Mouse (Mus musculus) lung, embryonic 15.5 days (tissue): ENCODE measurements around the gene Itgb7. TPM values are rescaled to one million over a fixed set of nuclear protein-coding genes. Genes with fewer than 3 reads are reported as not detected.

ENCODE experiments used
- ATAC-seq: fragments of 200-750 bp; cut with Nextera tagmentation; 2 replicates; pipeline ENCODE4 v1.8.0; 2017; ENCODE audit warnings: moderate number of reproducible peaks, borderline replicate concordance; ENCODE audit not compliant: low FRiP score, low TSS enrichment; ENCODE audit errors: extremely low read depth
- H3K27ac ChIP-seq: fragments of 300-500 bp; sonication (generic); 2 replicates; pipeline ENCODE4 v1.5.1; 2015; ENCODE audit warnings: moderate library complexity, mild to moderate bottlenecking, inconsistent platforms
- H3K27me3 ChIP-seq: fragments of 300-500 bp; sonication (generic); 2 replicates; pipeline ENCODE4 v1.6.1; 2015; ENCODE audit warnings: inconsistent platforms
- H3K36me3 ChIP-seq: fragments of 300-500 bp; sonication (generic); 2 replicates; pipeline ENCODE4 v1.6.1; 2015; ENCODE audit warnings: inconsistent platforms
- H3K4me1 ChIP-seq: fragments of 300-500 bp; sonication (generic); 2 replicates; pipeline ENCODE4 v1.6.1; 2015; ENCODE audit warnings: inconsistent platforms
- H3K4me2 ChIP-seq: fragments of 300-500 bp; sonication (generic); 2 replicates; pipeline ENCODE4 v1.6.1; 2015; ENCODE audit warnings: inconsistent platforms, mild to moderate bottlenecking, moderate library complexity
- H3K4me3 ChIP-seq: fragments of 300-500 bp; sonication (generic); 2 replicates; pipeline ENCODE4 v1.5.1; 2015; ENCODE audit warnings: mild to moderate bottlenecking, inconsistent platforms
- H3K9ac ChIP-seq: fragments of 300-500 bp; sonication (generic); 2 replicates; pipeline ENCODE4 v1.6.1; 2015; ENCODE audit warnings: inconsistent platforms
- H3K9me3 ChIP-seq: fragments of 300-500 bp; sonication (generic); 2 replicates; pipeline ENCODE4 v1.6.1; 2016; ENCODE audit warnings: inconsistent platforms
- WGBS: fragments of 180-500 bp; shearing (Covaris S2); methylation state at CpG from one replicate; pipeline ENCODE4 v1.1.7; 2015; 5-methylcytosine and 5-hydroxymethylcytosine counted together
- polyA plus RNA-seq: library from polyadenylated mRNA; unstranded; fragments of >200 nt; fragmentation: Nextera tagmentation; extraction: Ambion mirVana; gene quantifications from 2 replicates; pipeline ENCODE4 v1.2.1, GENCODE M21; 2015

Gene Itgb7
- 2.0 and 3.2 TPM in 2 replicates for polyA plus RNA-seq

- 36% methylated on average over 6 of the region's 6 CpGs for WGBS
- ATAC-seq = peak; percentile 35; the same call in 1 of the 2 replicates
- Histone ChIP-seq H3K27ac (peak within 1 kb of the TSS; percentile 8; the same call in 1 of the 2 replicates), H3K4me1 (peaks cover 28% of the 10 kb centered on the region), H3K9ac (no peak within 1 kb of the TSS), H3K27me3 (no peaks in the 10 kb centered on the region), H3K9me3 (no peaks in the 10 kb centered on the region), H3K4me2 (no peak within 1 kb of the TSS), H3K36me3 (peaks cover 20% of the 10 kb centered on the region), H3K4me3 (no peak within 1 kb of the TSS)
Measured at GRCm38 (mm10) chr15:102231748-102232147, at the start of gene Itgb7. Gene Itgb7, minus strand, starts transcription at chr15:102231944.

- Histone ChIP-seq H3K4me3 (peak overlapping the region; percentile 81), H3K4me2 (peak overlapping the region; percentile 90), H3K4me1 (peaks cover 26% of the 10 kb centered on the region), H3K9ac (peak overlapping the region; percentile 77), H3K27me3 (no peaks in the 10 kb centered on the region), H3K27ac (no peak overlapping the region), H3K36me3 (peaks cover 9% of the 10 kb centered on the region), H3K9me3 (no peaks in the 10 kb centered on the region)
- ATAC-seq = no peak
- 92% methylated on average over 19 of the region's 19 CpGs for WGBS
Measured at GRCm38 (mm10) chr15:102280623-102281022, 48.9 kb upstream of the Itgb7 start.

- WGBS = 16% methylated on average over 13 of the region's 13 CpGs
- Histone ChIP-seq H3K27ac (peak overlapping the region; percentile 92), H3K9me3 (no peaks in the 10 kb centered on the region), H3K4me3 (peak overlapping the region; percentile 81), H3K4me1 (peaks cover 23% of the 10 kb centered on the region), H3K4me2 (peak overlapping the region; percentile 90), H3K9ac (peak overlapping the region; percentile 77), H3K27me3 (no peaks in the 10 kb centered on the region), H3K36me3 (peaks cover 9% of the 10 kb centered on the region)
- peak; percentile 25; the same call in 1 of the 2 replicates for ATAC-seq
Measured at GRCm38 (mm10) chr15:102279783-102280520, 48.2 kb upstream of the Itgb7 start.

GRCm38 (mm10) chr15:102279092-102279782 is 47.5 kb upstream of the Itgb7 start, which contains the start of gene Mfsd5:
Gene Mfsd5, plus strand, starts transcription at chr15:102279454.
- Histone ChIP-seq H3K36me3 (peaks cover 9% of the 10 kb centered on the region), H3K4me2 (peak within 1 kb of the TSS; percentile 90), H3K4me1 (peaks cover 16% of the 10 kb centered on the region), H3K4me3 (peak within 1 kb of the TSS; percentile 81), H3K9me3 (no peaks in the 10 kb centered on the region), H3K27me3 (no peaks in the 10 kb centered on the region), H3K27ac (peak within 1 kb of the TSS; percentile 92), H3K9ac (peak within 1 kb of the TSS; percentile 77)
- WGBS = under 1% methylated on average over 65 of the region's 65 CpGs
- peak; percentile 97 for ATAC-seq

GRCm38 (mm10) chr15:102278726-102279091 is 47.0 kb upstream of the Itgb7 start:
- ATAC-seq = no peak

GRCm38 (mm10) chr15:102273982-102274716 is 42.4 kb upstream of the Itgb7 start:
- H3K4me1 ChIP-seq = peaks cover 19% of the 10 kb centered on the region
- ATAC-seq = no peak
- no peaks in the 10 kb centered on the region for H3K36me3 ChIP-seq
- 71% methylated on average over 6 of the region's 6 CpGs for WGBS
- H3K27me3 ChIP-seq = no peaks in the 10 kb centered on the region
- no peak overlapping the region for H3K4me2 ChIP-seq
- H3K9ac ChIP-seq = no peak overlapping the region
- no peak overlapping the region for H3K27ac ChIP-seq
- H3K9me3 ChIP-seq = no peaks in the 10 kb centered on the region
- H3K4me3 ChIP-seq = no peak overlapping the region

More at GRCm38 (mm10) chr15:102278726-102279091, 47.0 kb upstream of the Itgb7 start:
- Histone ChIP-seq H3K4me2 (peak overlapping the region; percentile 90), H3K4me1 (peaks cover 16% of the 10 kb centered on the region), H3K9ac (peak overlapping the region; percentile 58), H3K4me3 (peak overlapping the region; percentile 81), H3K36me3 (peaks cover 9% of the 10 kb centered on the region), H3K27ac (peak overlapping the region; percentile 92), H3K9me3 (no peaks in the 10 kb centered on the region), H3K27me3 (no peaks in the 10 kb centered on the region)
- WGBS = 28% methylated on average over 7 of the region's 7 CpGs

- no peaks in the 10 kb centered on the region for H3K36me3 ChIP-seq
- H3K4me3 ChIP-seq = no peak overlapping the region
- peak overlapping the region; percentile 52 for H3K4me2 ChIP-seq
- no peaks in the 10 kb centered on the region for H3K27me3 ChIP-seq
- no peak for ATAC-seq
- WGBS = 33% methylated on average over 3 of the region's 3 CpGs
- peak overlapping the region; percentile 20; the same call in 1 of the 2 replicates for H3K27ac ChIP-seq
- H3K9me3 ChIP-seq = no peaks in the 10 kb centered on the region
- H3K4me1 ChIP-seq = peaks cover 14% of the 10 kb centered on the region
- no peak overlapping the region for H3K9ac ChIP-seq
Measured at GRCm38 (mm10) chr15:102271441-102271840, 39.7 kb upstream of the Itgb7 start.

- H3K9me3 ChIP-seq = no peaks in the 10 kb centered on the region
- ATAC-seq = peak; percentile 66; the same call in 1 of the 2 replicates
- peak within 1 kb of the TSS; percentile 25; the same call in 1 of the 2 replicates for H3K9ac ChIP-seq
- peak within 1 kb of the TSS; percentile 27 for H3K4me3 ChIP-seq
- 9% methylated on average over 20 of the region's 21 CpGs for WGBS
- H3K27ac ChIP-seq = 0 out of 2 replicates have a peak within 1 kb of the TSS, but pooled peaks have one; percentile 1
- H3K27me3 ChIP-seq = no peaks in the 10 kb centered on the region
- H3K36me3 ChIP-seq = no peaks in the 10 kb centered on the region
- peaks cover 14% of the 10 kb centered on the region for H3K4me1 ChIP-seq
- H3K4me2 ChIP-seq = peak within 1 kb of the TSS; percentile 52
Measured at GRCm38 (mm10) chr15:102270274-102270960, 38.7 kb upstream of the Itgb7 start, which contains the start of gene Gm9918. Gene Gm9918, plus strand, starts transcription at chr15:102270563.

GRCm38 (mm10) chr15:102265548-102265947 is 33.8 kb upstream of the Itgb7 start:
- Histone ChIP-seq H3K4me3 (no peak overlapping the region), H3K27me3 (no peaks in the 10 kb centered on the region), H3K9ac (no peak overlapping the region), H3K36me3 (no peaks in the 10 kb centered on the region), H3K9me3 (no peaks in the 10 kb centered on the region), H3K27ac (no peak overlapping the region), H3K4me2 (no peak overlapping the region), H3K4me1 (peaks cover 3% of the 10 kb centered on the region)
- no peak for ATAC-seq
- WGBS = 87% methylated on average over 5 of the region's 5 CpGs

GRCm38 (mm10) chr15:102263037-102263436 is 31.3 kb upstream of the Itgb7 start:
- WGBS = 73% methylated on average over 2 of the region's 2 CpGs
- ATAC-seq = no peak

GRCm38 (mm10) chr15:102262582-102262981 is 30.8 kb upstream of the Itgb7 start:
- Histone ChIP-seq H3K9ac (no peak overlapping the region), H3K36me3 (no peaks in the 10 kb centered on the region), H3K4me3 (no peak overlapping the region), H3K27me3 (no peaks in the 10 kb centered on the region), H3K9me3 (no peaks in the 10 kb centered on the region), H3K27ac (no peak overlapping the region), H3K4me2 (no peak overlapping the region), H3K4me1 (peaks cover 21% of the 10 kb centered on the region)
- 46% methylated on average over 7 of the region's 7 CpGs for WGBS
- ATAC-seq = no peak

More at GRCm38 (mm10) chr15:102263037-102263436, 31.3 kb upstream of the Itgb7 start:
- Histone ChIP-seq H3K4me3 (no peak overlapping the region), H3K4me1 (peaks cover 17% of the 10 kb centered on the region), H3K27ac (no peak overlapping the region), H3K9ac (no peak overlapping the region), H3K27me3 (no peaks in the 10 kb centered on the region), H3K36me3 (no peaks in the 10 kb centered on the region), H3K9me3 (no peaks in the 10 kb centered on the region), H3K4me2 (no peak overlapping the region)
